Mouse (Mus musculus) erythroblast, embryonic 14.5 days (primary cell): ENCODE measurements around the gene Nrxn2.

Experiments used
- GATA1 ChIP-seq: IDR thresholded peaks from 2 replicates; pipeline ENCODE4 v1.6.1; 2012; ENCODE audit warnings: low read length, inconsistent platforms, mixed read lengths
- TAL1 ChIP-seq: IDR thresholded peaks from 3 replicates; pipeline ENCODE4 v1.6.1; 2012; ENCODE audit warnings: low read length, inconsistent platforms, mixed read lengths

- TF ChIP-seq GATA1 (no peak), TAL1 (no peak)
These were observed 123.0 kb downstream of the Nrxn2 start for GRCm38 (mm10) chr19:6541521-6541920.
